Mouse (Mus musculus): ENCODE measurements around the gene Zfp423.

Zfp423 gene

GRCm38 (mm10) chr8:87670232-87670631 is 289.2 kb downstream of the Zfp423 start:
- TF ChIP-seq POU5F1 (IDR thresholded peaks at IDR 0.05; ENCODE audit: borderline replicate concordance, low read length) = no peak
- TF ChIP-seq NANOG (IDR thresholded peaks at IDR 0.05; ENCODE audit: borderline replicate concordance, low read length) = no peak
- TF ChIP-seq CTCF (conservative IDR thresholded peaks at IDR 0.05; ENCODE audit: low read length) = no peak
- Histone ChIP-seq H3K4me3 (replicated peaks; ENCODE audit: low read length) (no peak overlapping the region), H3K4me1 (replicated peaks; ENCODE audit: low read depth, low read length) (peaks cover 13% of the 10 kb centered on the region), H3K27me3 (ENCODE audit: insufficient read depth, low read length) (peaks cover 9% of the 10 kb centered on the region; the same call in 1 of the 2 replicates), H3K36me3 (ENCODE audit: insufficient read depth, low read length) (no peaks in the 10 kb centered on the region; the same call in 1 of the 2 replicates), H3K9me3 (ENCODE audit: low read length) (no peaks in the 10 kb centered on the region)

- Histone ChIP-seq H3K4me1 (replicated peaks; ENCODE audit: low read depth, low read length) (peaks cover 13% of the 10 kb centered on the region), H3K36me3 (ENCODE audit: insufficient read depth, low read length) (no peaks in the 10 kb centered on the region; the same call in 1 of the 2 replicates), H3K27me3 (ENCODE audit: insufficient read depth, low read length) (peaks cover 11% of the 10 kb centered on the region; the same call in 1 of the 2 replicates), H3K4me3 (replicated peaks; ENCODE audit: low read length) (no peak overlapping the region), H3K9me3 (ENCODE audit: low read length) (no peaks in the 10 kb centered on the region)
- TF ChIP-seq CTCF (conservative IDR thresholded peaks at IDR 0.05; ENCODE audit: low read length) = no peak
- TF ChIP-seq POU5F1 (IDR thresholded peaks at IDR 0.05; ENCODE audit: borderline replicate concordance, low read length) = no peak
- no peak for TF ChIP-seq NANOG (IDR thresholded peaks at IDR 0.05; ENCODE audit: borderline replicate concordance, low read length)
Measured at GRCm38 (mm10) chr8:87668736-87669135, 290.7 kb downstream of the Zfp423 start.

GRCm38 (mm10) chr8:87667914-87668643 is 291.3 kb downstream of the Zfp423 start:
- H3K36me3 ChIP-seq (ENCODE audit: insufficient read depth, low read length) = no peaks in the 10 kb centered on the region; the same call in 1 of the 2 replicates
- H3K27me3 ChIP-seq (ENCODE audit: insufficient read depth, low read length) = peaks cover 13% of the 10 kb centered on the region
- no peaks in the 10 kb centered on the region for H3K9me3 ChIP-seq (ENCODE audit: low read length)
- H3K4me1 ChIP-seq (replicated peaks; ENCODE audit: low read depth, low read length) = peaks cover 15% of the 10 kb centered on the region
- TF ChIP-seq NANOG (IDR thresholded peaks at IDR 0.05; ENCODE audit: borderline replicate concordance, low read length) = no peak
- no peak for TF ChIP-seq CTCF (conservative IDR thresholded peaks at IDR 0.05; ENCODE audit: low read length)
- TF ChIP-seq POU5F1 (IDR thresholded peaks at IDR 0.05; ENCODE audit: borderline replicate concordance, low read length) = no peak
- H3K4me3 ChIP-seq (replicated peaks; ENCODE audit: low read length) = 0 out of 2 replicates have a peak overlapping the region, but pooled peaks have one; percentile 7

- no peak overlapping the region for H3K4me3 ChIP-seq (replicated peaks; ENCODE audit: low read length)
- H3K36me3 ChIP-seq (ENCODE audit: insufficient read depth, low read length) = no peaks in the 10 kb centered on the region; the same call in 1 of the 2 replicates
- TF ChIP-seq CTCF (conservative IDR thresholded peaks at IDR 0.05; ENCODE audit: low read length) = no peak
- no peak for TF ChIP-seq POU5F1 (IDR thresholded peaks at IDR 0.05; ENCODE audit: borderline replicate concordance, low read length)
- no peak for TF ChIP-seq NANOG (IDR thresholded peaks at IDR 0.05; ENCODE audit: borderline replicate concordance, low read length)
- peaks cover 21% of the 10 kb centered on the region for H3K4me1 ChIP-seq (replicated peaks; ENCODE audit: low read depth, low read length)
- no peaks in the 10 kb centered on the region for H3K9me3 ChIP-seq (ENCODE audit: low read length)
- H3K27me3 ChIP-seq (ENCODE audit: insufficient read depth, low read length) = peaks cover 21% of the 10 kb centered on the region
Measured at GRCm38 (mm10) chr8:87667297-87667696, 292.1 kb downstream of the Zfp423 start.

- peaks cover 38% of the 10 kb centered on the region for H3K27me3 ChIP-seq (ENCODE audit: insufficient read depth, low read length)
- peaks cover 41% of the 10 kb centered on the region for H3K4me1 ChIP-seq (replicated peaks; ENCODE audit: low read depth, low read length)
- H3K4me3 ChIP-seq (replicated peaks; ENCODE audit: low read length) = no peak overlapping the region
- TF ChIP-seq CTCF (conservative IDR thresholded peaks at IDR 0.05; ENCODE audit: low read length) = no peak
- no peak for TF ChIP-seq NANOG (IDR thresholded peaks at IDR 0.05; ENCODE audit: borderline replicate concordance, low read length)
- no peaks in the 10 kb centered on the region for H3K9me3 ChIP-seq (ENCODE audit: low read length)
- no peaks in the 10 kb centered on the region; the same call in 1 of the 2 replicates for H3K36me3 ChIP-seq (ENCODE audit: insufficient read depth, low read length)
Measured at GRCm38 (mm10) chr8:87665337-87665736, 294.1 kb downstream of the Zfp423 start.

- TF ChIP-seq CTCF (conservative IDR thresholded peaks at IDR 0.05; ENCODE audit: low read length) (no peak), POU5F1 (IDR thresholded peaks at IDR 0.05; ENCODE audit: borderline replicate concordance, low read length) (no peak), NANOG (IDR thresholded peaks at IDR 0.05; ENCODE audit: borderline replicate concordance, low read length) (no peak)
- H3K4me3 ChIP-seq (replicated peaks; ENCODE audit: low read length) = no peak overlapping the region
- peaks cover 49% of the 10 kb centered on the region for H3K27me3 ChIP-seq (ENCODE audit: insufficient read depth, low read length)
Measured at GRCm38 (mm10) chr8:87664217-87664509, 295.2 kb downstream of the Zfp423 start.

GRCm38 (mm10) chr8:87663349-87664216 is 295.8 kb downstream of the Zfp423 start:
- no peaks in the 10 kb centered on the region; the same call in 1 of the 2 replicates for H3K36me3 ChIP-seq (ENCODE audit: insufficient read depth, low read length)
- H3K4me3 ChIP-seq (replicated peaks; ENCODE audit: low read length) = peak overlapping the region; percentile 75
- peaks cover 55% of the 10 kb centered on the region for H3K27me3 ChIP-seq (ENCODE audit: insufficient read depth, low read length)
- H3K4me1 ChIP-seq (replicated peaks; ENCODE audit: low read depth, low read length) = peaks cover 49% of the 10 kb centered on the region
- peak; percentile 84 for TF ChIP-seq CTCF (conservative IDR thresholded peaks at IDR 0.05; ENCODE audit: low read length)
- TF ChIP-seq POU5F1 (IDR thresholded peaks at IDR 0.05; ENCODE audit: borderline replicate concordance, low read length) = no peak
- TF ChIP-seq NANOG (IDR thresholded peaks at IDR 0.05; ENCODE audit: borderline replicate concordance, low read length) = no peak
- no peaks in the 10 kb centered on the region for H3K9me3 ChIP-seq (ENCODE audit: low read length)

More at GRCm38 (mm10) chr8:87664217-87664509, 295.2 kb downstream of the Zfp423 start:
- no peaks in the 10 kb centered on the region for H3K9me3 ChIP-seq (ENCODE audit: low read length)
- peaks cover 53% of the 10 kb centered on the region for H3K4me1 ChIP-seq (replicated peaks; ENCODE audit: low read depth, low read length)
- no peaks in the 10 kb centered on the region; the same call in 1 of the 2 replicates for H3K36me3 ChIP-seq (ENCODE audit: insufficient read depth, low read length)

- TF ChIP-seq POU5F1 (IDR thresholded peaks at IDR 0.05; ENCODE audit: borderline replicate concordance, low read length) (no peak), NANOG (IDR thresholded peaks at IDR 0.05; ENCODE audit: borderline replicate concordance, low read length) (no peak), CTCF (conservative IDR thresholded peaks at IDR 0.05; ENCODE audit: low read length) (no peak)
- peaks cover 42% of the 10 kb centered on the region for H3K4me1 ChIP-seq (replicated peaks; ENCODE audit: low read depth, low read length)
- H3K27me3 ChIP-seq (ENCODE audit: insufficient read depth, low read length) = peaks cover 56% of the 10 kb centered on the region
- H3K9me3 ChIP-seq (ENCODE audit: low read length) = no peaks in the 10 kb centered on the region
- H3K36me3 ChIP-seq (ENCODE audit: insufficient read depth, low read length) = no peaks in the 10 kb centered on the region; the same call in 1 of the 2 replicates
- H3K4me3 ChIP-seq (replicated peaks; ENCODE audit: low read length) = peak overlapping the region; percentile 75
Measured at GRCm38 (mm10) chr8:87662811-87663341, 296.5 kb downstream of the Zfp423 start.
